Mouse (Mus musculus) MEL (cell line): ENCODE results near the gene Fam178b. TPM values are rescaled to one million over a fixed set of nuclear protein-coding genes. Genes with fewer than 3 reads are reported as not detected.

Experiments used
- DNase-seq: peaks from one replicate; pipeline ENCODE4 v3.0.0; 2011; ENCODE audit warnings: low read depth, low spot score
- H3K27ac ChIP-seq: 2 replicates; pipeline ENCODE4 v1.5.1; 2012; ENCODE audit warnings: low read depth, mild to moderate bottlenecking, control low read depth, low read length, moderate library complexity; ENCODE audit not compliant: control insufficient read depth
- H3K27me3 ChIP-seq, 2 experiments: fragments of 150-350 bp in 1 of 2; sonication (generic) in 1 of 2; 2 replicates each; pipeline ENCODE4 v1.6.1; 2012; ENCODE audit warnings: low read length in 2 of 2, mild to moderate bottlenecking in 2 of 2, improper control_type of control experiment in 1 of 2, moderate library complexity in 1 of 2; ENCODE audit not compliant: insufficient read depth in 2 of 2, control insufficient read depth in 1 of 2
- H3K36me3 ChIP-seq, 2 experiments: 2 replicates each; pipeline ENCODE4 v1.6.1; 2012 to 2014; ENCODE audit warnings: low read length in 2 of 2, improper control_type of control experiment in 1 of 2, inconsistent platforms in 1 of 2, mild to moderate bottlenecking in 1 of 2; ENCODE audit not compliant: insufficient read depth in 2 of 2, control insufficient read depth in 1 of 2
- H3K4me1 ChIP-seq, 2 experiments: fragments of 150-350 bp in 1 of 2; sonication (generic) in 1 of 2; 2 replicates each; pipeline ENCODE4 v1.6.1; 2012; ENCODE audit warnings: low read length in 2 of 2, improper control_type of control experiment in 1 of 2, mild to moderate bottlenecking in 1 of 2; ENCODE audit not compliant: insufficient read depth in 2 of 2, control insufficient read depth in 1 of 2
- H3K4me3 ChIP-seq, 2 experiments: fragments of 150-350 bp in 1 of 2; sonication (generic) in 1 of 2; 2 replicates each; pipeline ENCODE4 v1.5.1; 2012; ENCODE audit warnings: low read depth in 2 of 2, low read length in 2 of 2, mild to moderate bottlenecking in 2 of 2, moderate library complexity in 2 of 2, control low read depth in 1 of 2, improper control_type of control experiment in 1 of 2; ENCODE audit not compliant: control insufficient read depth in 1 of 2, insufficient read depth in 1 of 2
- H3K79me2 ChIP-seq: 2 replicates; pipeline ENCODE4 v1.6.1; 2012; ENCODE audit warnings: mild to moderate bottlenecking, low read length, moderate library complexity; ENCODE audit not compliant: control insufficient read depth, poor library complexity, insufficient read depth
- H3K9ac ChIP-seq: 2 replicates; pipeline ENCODE4 v1.6.1; 2012; ENCODE audit warnings: low read depth, mild to moderate bottlenecking, control low read depth, low read length, moderate library complexity; ENCODE audit not compliant: control insufficient read depth, poor library complexity, severe bottlenecking
- H3K9me3 ChIP-seq: fragments of 150-350 bp; sonication (generic); replicated peaks from 2 replicates; pipeline ENCODE4 v1.6.1; 2012; ENCODE audit warnings: mild to moderate bottlenecking, low read length, improper control_type of control experiment, moderate library complexity; ENCODE audit not compliant: insufficient read depth
- BHLHE40 ChIP-seq: IDR thresholded peaks from 2 replicates; pipeline ENCODE4 v1.6.1; 2012; ENCODE audit warnings: low read depth, mild to moderate bottlenecking, inconsistent platforms, low read length, improper control_type of control experiment, borderline replicate concordance
- CHD2 ChIP-seq: IDR thresholded peaks from 2 replicates; pipeline ENCODE4 v1.6.1; 2011; ENCODE audit warnings: low read length, improper control_type of control experiment
- CTCF ChIP-seq, 3 experiments: IDR thresholded peaks in 2 of 3; conservative IDR thresholded peaks in 1 of 3; 2 replicates each; pipeline ENCODE4 v1.5.1; 2011 to 2012; ENCODE audit warnings: low read length in 3 of 3, low read depth in 2 of 3, mild to moderate bottlenecking in 2 of 3, improper control_type of control experiment in 1 of 3, inconsistent platforms in 1 of 3, mixed read lengths in 1 of 3, moderate library complexity in 1 of 3; ENCODE audit not compliant: control insufficient read depth in 1 of 3, insufficient read depth in 1 of 3, poor library complexity in 1 of 3, severe bottlenecking in 1 of 3
- E2F4 ChIP-seq: IDR thresholded peaks from 2 replicates; pipeline ENCODE4 v1.6.1; 2011; ENCODE audit warnings: low read depth, low read length, improper control_type of control experiment, borderline replicate concordance
- ELF1 ChIP-seq: IDR thresholded peaks from 2 replicates; pipeline ENCODE4 v1.6.1; 2014; ENCODE audit warnings: low read depth, mild to moderate bottlenecking, inconsistent platforms, low read length, improper control_type of control experiment, moderate library complexity
- GABPA ChIP-seq: IDR thresholded peaks from 2 replicates; pipeline ENCODE4 v1.6.1; 2012; ENCODE audit warnings: low read depth, mild to moderate bottlenecking, inconsistent platforms, low read length, improper control_type of control experiment, moderate library complexity
- GATA1 ChIP-seq: IDR thresholded peaks from 2 replicates; pipeline ENCODE4 v1.6.1; 2011; ENCODE audit warnings: low read depth, low read length, improper control_type of control experiment
- HCFC1 ChIP-seq: IDR thresholded peaks from 2 replicates; pipeline ENCODE4 v1.6.1; 2012; ENCODE audit warnings: low read depth, mild to moderate bottlenecking, inconsistent platforms, low read length, improper control_type of control experiment, moderate library complexity
- JUND ChIP-seq: IDR thresholded peaks from 2 replicates; pipeline ENCODE4 v1.6.1; 2011; ENCODE audit warnings: low read depth, mild to moderate bottlenecking, improper control_type of control experiment, low read length
- KAT2A ChIP-seq: conservative IDR thresholded peaks from 2 replicates; pipeline ENCODE4 v1.6.1; 2012; ENCODE audit warnings: low read depth, low read length, improper control_type of control experiment, inconsistent platforms
- MAFK ChIP-seq: IDR thresholded peaks from 2 replicates; pipeline ENCODE4 v1.6.1; 2011; ENCODE audit warnings: low read depth, mild to moderate bottlenecking, low read length, improper control_type of control experiment, borderline replicate concordance
- MEF2A ChIP-seq: IDR thresholded peaks from 2 replicates; pipeline ENCODE4 v1.6.1; 2014; ENCODE audit warnings: low read depth, mild to moderate bottlenecking, inconsistent platforms, low read length, improper control_type of control experiment; ENCODE audit not compliant: poor library complexity, insufficient replicate concordance, severe bottlenecking; ENCODE audit errors: extremely low read depth
- MYB ChIP-seq: IDR thresholded peaks from 2 replicates; pipeline ENCODE4 v1.6.1; 2011; ENCODE audit warnings: mild to moderate bottlenecking, low read depth, low read length, improper control_type of control experiment
- MYC ChIP-seq: IDR thresholded peaks from 2 replicates; pipeline ENCODE4 v1.6.1; 2011; ENCODE audit warnings: low read depth, mild to moderate bottlenecking, low read length, improper control_type of control experiment, moderate library complexity
- NELFE ChIP-seq: IDR thresholded peaks from 2 replicates; pipeline ENCODE4 v1.6.1; 2011; ENCODE audit warnings: low read depth, low read length, improper control_type of control experiment
- POLR2A ChIP-seq, 2 experiments: IDR thresholded peaks; 2 replicates each; pipeline ENCODE4 v1.6.1; 2011 to 2012; ENCODE audit warnings: low read length in 2 of 2, mild to moderate bottlenecking in 2 of 2, control low read depth in 1 of 2, improper control_type of control experiment in 1 of 2, low read depth in 1 of 2, moderate library complexity in 1 of 2; ENCODE audit not compliant: control insufficient read depth in 1 of 2, insufficient read depth in 1 of 2, poor library complexity in 1 of 2
- POLR2AphosphoS5 ChIP-seq: IDR thresholded peaks from 2 replicates; pipeline ENCODE4 v1.6.1; 2012; ENCODE audit warnings: low read depth, borderline replicate concordance, mild to moderate bottlenecking, inconsistent platforms, low read length, moderate library complexity, mixed read lengths
- RCOR1 ChIP-seq: IDR thresholded peaks from 2 replicates; pipeline ENCODE4 v1.6.1; 2012; ENCODE audit warnings: low read depth, mild to moderate bottlenecking, inconsistent platforms, low read length, improper control_type of control experiment
- SIN3A ChIP-seq: IDR thresholded peaks from 2 replicates; pipeline ENCODE4 v1.6.1; 2012; ENCODE audit warnings: low read length, improper control_type of control experiment, inconsistent platforms
- SMC3 ChIP-seq: IDR thresholded peaks from 2 replicates; pipeline ENCODE4 v1.6.1; 2011; ENCODE audit warnings: low read depth, low read length, improper control_type of control experiment
- TAL1 ChIP-seq: IDR thresholded peaks from 2 replicates; pipeline ENCODE4 v1.6.1; 2012; ENCODE audit warnings: mild to moderate bottlenecking, inconsistent platforms, low read length, moderate library complexity, mixed read lengths
- TCF12 ChIP-seq: IDR thresholded peaks from 2 replicates; pipeline ENCODE4 v1.6.1; 2014; ENCODE audit warnings: low read depth, mild to moderate bottlenecking, inconsistent platforms, low read length, improper control_type of control experiment, moderate library complexity
- ZMIZ1 ChIP-seq: IDR thresholded peaks from 2 replicates; pipeline ENCODE4 v1.6.1; 2012; ENCODE audit warnings: low read depth, mild to moderate bottlenecking, inconsistent platforms, low read length, improper control_type of control experiment, moderate library complexity
- polyA plus RNA-seq, 2 experiments: library from polyadenylated mRNA; stranded (reverse) in 1 of 2; unstranded in 1 of 2; fragments of >175 nt in 1 of 2; fragments of >200 nt in 1 of 2; gene quantifications; 2 replicates each; pipeline versions ENCODE4 v1.2.1 to v1.2.4; 2012; ENCODE audit warnings: low replicate concordance in 2 of 2, low read depth in 1 of 2; ENCODE audit not compliant: insufficient read length in 2 of 2, insufficient read depth in 1 of 2, missing spikeins in 1 of 2
- total RNA-seq: library from RNA; depleted of rRNA; stranded (reverse); fragments of 300-350 nt; gene quantifications from 2 replicates; pipeline ENCODE4 v1.2.3, GENCODE M21; 2012

The Fam178b gene
- total and polyA plus RNA-seq, 3 experiments, result 0.19 to 0.29 TPM; not detected in 1

GRCm38 (mm10) chr1:36595167-36595931, 87.6 kb downstream of the Fam178b start:
- Histone ChIP-seq H3K9me3 (no peaks in the 10 kb centered on the region), H3K4me3 (no peak overlapping the region), H3K4me1 (no peaks in the 10 kb centered on the region), H3K36me3 (no peaks in the 10 kb centered on the region), H3K79me2 (no peaks in the 10 kb centered on the region), H3K27me3 (no peaks in the 10 kb centered on the region; a peak in 1 of 4 replicates), H3K27ac (no peak overlapping the region), H3K9ac (no peak overlapping the region)
- no peak for TF ChIP-seq E2F4
- TF ChIP-seq POLR2AphosphoS5, result no peak
- no peak for TF ChIP-seq CHD2
- TF ChIP-seq NELFE, result no peak
- TF ChIP-seq HCFC1, result no peak
- no peak for TF ChIP-seq ZMIZ1
- no peak for DNase-seq

GRCm38 (mm10) chr1:36593099-36593498, 89.9 kb downstream of the Fam178b start:
- H3K27me3 ChIP-seq, result no peaks in the 10 kb centered on the region; a peak in 1 of 4 replicates
- TF ChIP-seq CTCF (IDR thresholded peaks at IDR 0.05 in 2 of 3, conservative IDR thresholded peaks at IDR 0.05 in 1 of 3; ENCODE audit: control insufficient read depth in 1 of 3, insufficient read depth in 1 of 3, low read depth in 2 of 3, low read length in 3 of 3, poor library complexity in 1 of 3, severe bottlenecking in 1 of 3) (no peak), POLR2AphosphoS5 (no peak), E2F4 (no peak), MYC (no peak), GATA1 (no peak), MYB (no peak), RCOR1 (no peak), JUND (no peak), GABPA (no peak), BHLHE40 (no peak), POLR2A (IDR thresholded peaks at IDR 0.05; ENCODE audit: control insufficient read depth in 1 of 2, insufficient read depth in 1 of 2, low read depth in 1 of 2, low read length in 2 of 2, poor library complexity in 1 of 2) (no peak)
- TF ChIP-seq, all 39 proteins: peak for 0

GRCm38 (mm10) chr1:36591408-36591807, 91.6 kb downstream of the Fam178b start:
- no peak for DNase-seq
- H3K79me2 ChIP-seq, result no peaks in the 10 kb centered on the region
- H3K27me3 ChIP-seq, result no peaks in the 10 kb centered on the region; a peak in 1 of 4 replicates
- no peak for TF ChIP-seq SIN3A
- TF ChIP-seq TAL1, result no peak
- no peak for TF ChIP-seq MAFK
- no peak for TF ChIP-seq POLR2A (IDR thresholded peaks at IDR 0.05; ENCODE audit: control insufficient read depth in 1 of 2, insufficient read depth in 1 of 2, low read depth in 1 of 2, low read length in 2 of 2, poor library complexity in 1 of 2)
- no peak for TF ChIP-seq NELFE
- no peak for TF ChIP-seq E2F4
- TF ChIP-seq ELF1, result no peak
- no peak for TF ChIP-seq MEF2A
- no peak for TF ChIP-seq ZMIZ1
- TF ChIP-seq GABPA, result no peak
- no peak for TF ChIP-seq TCF12
- TF ChIP-seq SMC3, result no peak
- TF ChIP-seq POLR2AphosphoS5, result no peak
- no peak for TF ChIP-seq GATA1
- TF ChIP-seq KAT2A, result no peak
- TF ChIP-seq MYC, result no peak
- no peak for TF ChIP-seq HCFC1
- no peaks in the 10 kb centered on the region for H3K9me3 ChIP-seq
- H3K4me3 ChIP-seq, result no peak overlapping the region
- H3K4me1 ChIP-seq, result no peaks in the 10 kb centered on the region
- H3K36me3 ChIP-seq, result no peaks in the 10 kb centered on the region
- H3K27ac ChIP-seq, result no peak overlapping the region
- no peak overlapping the region for H3K9ac ChIP-seq

More at GRCm38 (mm10) chr1:36593099-36593498, 89.9 kb downstream of the Fam178b start:
- H3K27ac ChIP-seq, result no peak overlapping the region
- no peak for DNase-seq
- no peaks in the 10 kb centered on the region for H3K36me3 ChIP-seq
- no peaks in the 10 kb centered on the region for H3K79me2 ChIP-seq
- H3K9me3 ChIP-seq, result no peaks in the 10 kb centered on the region
- no peak overlapping the region for H3K9ac ChIP-seq
- H3K4me1 ChIP-seq, result no peaks in the 10 kb centered on the region
- no peak overlapping the region for H3K4me3 ChIP-seq
